Mouse (Mus musculus): ENCODE measurements around the gene Pramef6. TPM values are rescaled to one million over a fixed set of nuclear protein-coding genes. Genes with fewer than 3 reads are reported as not detected.
"Not testable (repeated sequence)": the region's sequence is repeated elsewhere in the genome, so short reads cannot be mapped to it uniquely, and the experiment has no call there.

Pramef6 gene
- polyA plus RNA-seq (2014; fragmentation: Nextera tagmentation; extraction: Ambion mirVana): not detected in 2 replicates

DNA sequence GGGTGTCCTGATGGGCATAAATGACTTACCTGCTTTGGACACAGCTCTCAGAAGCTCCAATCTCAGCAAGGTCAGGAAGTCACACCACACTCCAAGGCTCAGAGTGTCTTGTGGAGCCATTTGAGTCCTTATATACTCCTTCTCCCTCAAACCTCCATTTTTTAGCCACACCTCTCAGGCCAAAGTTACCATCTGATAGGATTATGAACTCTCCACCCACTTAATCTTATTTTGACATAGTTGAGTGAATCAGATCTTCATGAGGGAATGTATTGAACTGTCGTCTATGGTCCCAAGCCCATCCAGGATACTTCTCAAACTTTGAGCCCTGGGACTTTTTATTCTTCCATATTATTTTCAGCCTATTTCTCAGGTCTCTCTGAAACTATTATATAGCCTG lies at the start of gene Pramef6:
Pramef6 (minus strand) TSS at position 101 of the 400 bp plus-strand sequence.
- H3K4me3 ChIP-seq (ENCODE audit: low read length); ATAC-seq (ENCODE audit: low FRiP score, low TSS enrichment); H3K27ac ChIP-seq (ENCODE audit: low read depth, low read length); H3K4me2 ChIP-seq (replicated peaks; ENCODE audit: low read depth, low read length); H3K9ac ChIP-seq (ENCODE audit: low read depth, low read length); H3K4me1 ChIP-seq (ENCODE audit: control insufficient read depth, insufficient read depth, low read length); H3K36me3 ChIP-seq (ENCODE audit: control insufficient read depth, insufficient read depth, low read length); H3K27me3 ChIP-seq (ENCODE audit: control insufficient read depth, insufficient read depth, low read length); H3K9me3 ChIP-seq (ENCODE audit: control insufficient read depth, low read length): not testable (repeated sequence)
- WGBS: 84% methylated on average over 1 of the region's 1 CpGs

DNA sequence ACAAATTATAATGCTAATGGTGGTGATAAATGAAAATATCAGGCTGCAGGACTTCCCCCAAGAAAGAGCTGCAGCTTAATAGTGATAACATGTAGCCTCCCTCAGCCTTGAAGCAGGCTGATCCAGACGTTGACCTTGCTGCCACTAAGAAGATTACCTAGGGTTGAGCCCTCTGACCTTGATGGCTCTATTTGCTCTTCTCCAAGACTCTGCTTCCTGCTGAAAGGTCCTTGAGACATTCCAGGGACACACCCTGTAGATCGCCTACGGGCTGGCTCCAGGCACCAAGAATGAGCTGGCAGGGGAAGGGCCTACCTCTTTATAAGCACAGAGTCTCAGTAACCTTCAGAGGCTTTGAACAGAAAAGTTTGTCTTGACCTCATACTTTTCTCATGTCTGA lies 5.8 kb downstream of the Pramef6 start:
- not testable (repeated sequence) for ATAC-seq (ENCODE audit: low FRiP score, low TSS enrichment); H3K9ac ChIP-seq (ENCODE audit: low read depth, low read length); H3K36me3 ChIP-seq (ENCODE audit: control insufficient read depth, insufficient read depth, low read length); H3K4me2 ChIP-seq (replicated peaks; ENCODE audit: low read depth, low read length); H3K27ac ChIP-seq (ENCODE audit: low read depth, low read length); H3K27me3 ChIP-seq (ENCODE audit: control insufficient read depth, insufficient read depth, low read length); H3K4me1 ChIP-seq (ENCODE audit: control insufficient read depth, insufficient read depth, low read length); H3K9me3 ChIP-seq (ENCODE audit: control insufficient read depth, low read length); H3K4me3 ChIP-seq (ENCODE audit: low read length)
- 85% methylated on average over 3 of the region's 3 CpGs for WGBS

DNA sequence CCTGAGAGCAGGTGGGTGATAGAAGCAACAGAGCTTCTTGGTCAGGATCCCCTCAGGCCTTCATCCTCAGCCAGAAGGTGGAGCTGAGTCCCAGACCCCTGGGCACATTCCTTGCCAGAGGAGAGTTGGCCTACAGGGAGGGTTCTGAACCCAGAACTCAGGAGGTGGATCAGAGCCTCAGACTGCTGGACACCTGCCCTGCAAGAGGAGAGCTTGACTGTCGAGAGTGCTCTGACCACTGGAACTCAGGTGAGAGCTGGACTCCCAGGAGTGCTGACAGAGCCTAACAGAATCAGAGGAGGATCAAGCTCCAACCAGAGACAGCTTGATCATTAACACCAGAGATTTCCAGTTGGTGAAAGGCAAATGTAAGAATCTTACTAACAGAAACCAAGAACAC lies 17.8 kb downstream of the Pramef6 start:
- not testable (repeated sequence) for H3K9ac ChIP-seq (ENCODE audit: low read depth, low read length); H3K4me1 ChIP-seq (ENCODE audit: control insufficient read depth, insufficient read depth, low read length); H3K27me3 ChIP-seq (ENCODE audit: control insufficient read depth, insufficient read depth, low read length); H3K9me3 ChIP-seq (ENCODE audit: control insufficient read depth, low read length); H3K4me2 ChIP-seq (replicated peaks; ENCODE audit: low read depth, low read length); H3K4me3 ChIP-seq (ENCODE audit: low read length); ATAC-seq (ENCODE audit: low FRiP score, low TSS enrichment); H3K27ac ChIP-seq (ENCODE audit: low read depth, low read length); H3K36me3 ChIP-seq (ENCODE audit: control insufficient read depth, insufficient read depth, low read length)
- 81% methylated on average over 1 of the region's 1 CpGs for WGBS

DNA sequence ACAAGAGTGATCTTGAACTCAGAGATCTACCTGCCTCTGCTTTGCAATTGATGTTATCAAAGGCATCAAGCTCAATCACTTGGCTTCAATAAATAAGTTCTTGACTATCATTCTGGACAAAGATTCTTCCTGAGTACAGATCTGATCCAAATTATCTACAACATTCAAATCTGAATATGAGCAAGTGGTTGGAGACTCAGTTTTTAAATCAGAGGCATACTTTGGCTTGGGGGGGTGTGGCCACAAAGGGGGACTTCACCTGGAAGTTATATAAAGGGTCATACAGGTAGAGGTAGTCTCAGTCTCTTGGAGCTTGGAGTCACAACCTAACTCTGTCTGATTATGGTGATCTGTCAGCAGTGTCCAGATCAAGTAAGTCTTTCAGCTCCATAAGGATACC lies 54.0 kb downstream of the Pramef6 start, which contains the start of gene Gm13103:
Gm13103 (plus strand) TSS at position 301 of the 400 bp plus-strand sequence.
- not testable (repeated sequence) for H3K9ac ChIP-seq (ENCODE audit: low read depth, low read length)

More for the DNA sequence above, 54.0 kb downstream of the Pramef6 start, which contains the start of gene Gm13103:
- not testable (repeated sequence) for ATAC-seq (ENCODE audit: low FRiP score, low TSS enrichment); H3K4me2 ChIP-seq (replicated peaks; ENCODE audit: low read depth, low read length); H3K4me1 ChIP-seq (ENCODE audit: control insufficient read depth, insufficient read depth, low read length); H3K4me3 ChIP-seq (ENCODE audit: low read length); H3K27me3 ChIP-seq (ENCODE audit: control insufficient read depth, insufficient read depth, low read length); H3K27ac ChIP-seq (ENCODE audit: low read depth, low read length); H3K36me3 ChIP-seq (ENCODE audit: control insufficient read depth, insufficient read depth, low read length)
- H3K9me3 ChIP-seq (ENCODE audit: control insufficient read depth, low read length): peaks cover 11% of the 10 kb centered on the region

Other genes with a start within 250 kb of the Pramef6 start
- not detected in 2 replicates for gene Gm13088, start 243.1 kb downstream of the Pramef6 start, polyA plus RNA-seq (2014; fragmentation: Nextera tagmentation; extraction: Ambion mirVana)
- gene Gm13089, start 197.7 kb downstream of the Pramef6 start, polyA plus RNA-seq (2014; fragmentation: Nextera tagmentation; extraction: Ambion mirVana): not detected in 2 replicates
- not detected in 2 replicates for gene Gm13078, start 180.9 kb downstream of the Pramef6 start, polyA plus RNA-seq (2014; fragmentation: Nextera tagmentation; extraction: Ambion mirVana)
- gene Gm13023, start 111.0 kb downstream of the Pramef6 start, polyA plus RNA-seq (2014; fragmentation: Nextera tagmentation; extraction: Ambion mirVana): not detected in 2 replicates
- gene Gm13084, start 84.3 kb downstream of the Pramef6 start, polyA plus RNA-seq (2014; fragmentation: Nextera tagmentation; extraction: Ambion mirVana): not detected in 2 replicates
- gene Gm13103, start 53.9 kb downstream of the Pramef6 start, polyA plus RNA-seq (2014; fragmentation: Nextera tagmentation; extraction: Ambion mirVana): not detected in 2 replicates
- not detected in 2 replicates for gene Pramef25, start 50.6 kb upstream of the Pramef6 start, polyA plus RNA-seq (2014; fragmentation: Nextera tagmentation; extraction: Ambion mirVana)
- gene Gm13101, start 66.6 kb upstream of the Pramef6 start, polyA plus RNA-seq (2014; fragmentation: Nextera tagmentation; extraction: Ambion mirVana): not detected in 2 replicates
- not detected in 2 replicates for gene Pramef17, start 94.0 kb upstream of the Pramef6 start, polyA plus RNA-seq (2014; fragmentation: Nextera tagmentation; extraction: Ambion mirVana)
- not detected in 2 replicates for gene Pramel4, start 158.7 kb upstream of the Pramef6 start, polyA plus RNA-seq (2014; fragmentation: Nextera tagmentation; extraction: Ambion mirVana)
- not detected in 2 replicates for gene Gm13102, start 206.1 kb upstream of the Pramef6 start, polyA plus RNA-seq (2014; fragmentation: Nextera tagmentation; extraction: Ambion mirVana)